Mouse (Mus musculus) heart, postnatal 0 days (tissue): ENCODE measurements at regions not wholly inside any gene's neighbourhood (a gene's known extent, or its start where the extent isn't known, plus 50 kb on each side); places are given as distances from the start of the nearest gene placed in this dataset.

Experiments
- ATAC-seq: fragments of 200-750 bp; cut with Nextera tagmentation; 2 replicates; pipeline ENCODE4 v1.8.0; 2017; ENCODE audit warnings: low read depth, moderate number of reproducible peaks, moderate library complexity; ENCODE audit not compliant: insufficient read depth
- DNase-seq: peaks from one replicate; pipeline ENCODE4 v3.0.0-alpha.2; 2016; ENCODE audit warnings: low spot score
- H3K27ac ChIP-seq: fragments of 300-500 bp; sonication (generic); 2 replicates; pipeline ENCODE4 v1.5.1; 2014; ENCODE audit warnings: low read depth, mild to moderate bottlenecking
- H3K27me3 ChIP-seq: fragments of 300-500 bp; sonication (generic); 2 replicates; pipeline ENCODE4 v1.6.1; 2014; ENCODE audit warnings: low read length, mixed read lengths; ENCODE audit not compliant: control insufficient read depth, insufficient read depth
- H3K36me3 ChIP-seq: fragments of 300-500 bp; sonication (generic); replicated peaks from 2 replicates; pipeline ENCODE4 v1.6.1; 2014; ENCODE audit warnings: low read length, mixed read lengths; ENCODE audit not compliant: control insufficient read depth, insufficient read depth
- H3K4me1 ChIP-seq: fragments of 300-500 bp; sonication (generic); 2 replicates; pipeline ENCODE4 v1.6.1; 2014; ENCODE audit warnings: antibody characterized with exemption; ENCODE audit not compliant: control insufficient read depth, insufficient read depth
- H3K4me2 ChIP-seq: fragments of 300-500 bp; sonication (generic); 2 replicates; pipeline ENCODE4 v1.6.1; 2014; ENCODE audit warnings: low read depth, mild to moderate bottlenecking, low read length, moderate library complexity
- H3K4me3 ChIP-seq: fragments of 300-500 bp; sonication (generic); 2 replicates; pipeline ENCODE4 v1.5.1; 2014; ENCODE audit warnings: low read depth, low read length
- H3K9ac ChIP-seq: fragments of 300-500 bp; sonication (generic); replicated peaks from 2 replicates; pipeline ENCODE4 v1.6.1; 2014; ENCODE audit warnings: low read depth, low read length, mixed read lengths
- H3K9me3 ChIP-seq: fragments of 300-500 bp; sonication (generic); replicated peaks from 2 replicates; pipeline ENCODE4 v1.6.1; 2016; ENCODE audit warnings: low read length; ENCODE audit not compliant: control insufficient read depth
- CTCF ChIP-seq: IDR thresholded peaks from 2 replicates; pipeline ENCODE4 v1.5.1; 2016; ENCODE audit warnings: antibody characterized with exemption, control low read depth, low read depth
- EP300 ChIP-seq: IDR thresholded peaks from 2 replicates; pipeline ENCODE4 v1.6.1; 2016; ENCODE audit warnings: antibody characterized with exemption, low read depth
- WGBS: fragments of 180-500 bp; shearing (Covaris S2); extraction: QIAGEN DNeasy Blood & Tissue Kit; methylation state at CpG from one replicate; pipeline ENCODE4 v1.1.7; 2014; 5-methylcytosine and 5-hydroxymethylcytosine counted together

DNA sequence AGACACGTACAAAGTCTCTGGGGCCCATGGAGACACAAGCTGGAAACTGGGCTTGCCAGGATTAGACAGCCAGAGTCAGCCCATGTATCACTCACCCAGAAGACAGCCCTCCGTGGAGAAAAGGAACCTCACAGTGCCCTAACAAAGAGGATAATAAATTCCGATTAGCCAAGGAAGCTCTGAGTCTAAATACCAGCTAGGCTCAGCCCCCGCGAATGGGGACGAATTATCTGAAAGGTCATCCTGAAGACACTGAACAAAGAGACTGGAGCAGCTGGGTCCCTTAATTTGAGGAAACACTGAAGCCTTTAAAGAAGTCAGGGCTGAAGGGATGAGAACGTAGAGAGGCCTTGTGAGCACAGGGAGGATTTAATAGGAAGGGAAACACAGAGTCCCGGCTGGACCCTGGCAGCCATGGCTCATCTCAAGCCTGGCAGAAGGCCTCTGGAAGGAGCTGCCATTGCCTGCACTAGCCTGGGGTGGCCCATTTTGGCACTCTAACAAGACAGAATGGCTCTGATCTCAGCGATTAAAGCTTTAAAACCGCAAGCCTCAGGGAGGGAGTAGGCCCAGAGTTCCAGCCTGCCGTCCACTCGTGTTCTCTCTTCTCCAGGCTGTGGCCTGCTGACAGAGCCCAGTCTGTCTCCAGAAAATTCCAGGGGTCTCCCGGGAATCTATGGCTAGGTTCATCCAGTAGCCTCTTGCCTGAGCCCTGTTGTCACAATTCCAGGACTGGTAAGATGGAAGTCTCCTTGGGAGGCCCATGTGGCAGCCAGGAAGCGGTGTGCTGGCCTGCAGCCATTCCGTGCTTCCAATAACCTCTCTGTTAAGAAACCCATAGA is 343.0 kb upstream of the Zfp462 start:
- no peak for TF ChIP-seq EP300
- TF ChIP-seq CTCF = no peak
- ATAC-seq (no peak), DNase-seq (no peak)
- Histone ChIP-seq H3K4me3 (no peak overlapping the region), H3K27me3 (no peaks in the 10 kb centered on the region), H3K4me1 (no peaks in the 10 kb centered on the region), H3K36me3 (no peaks in the 10 kb centered on the region), H3K27ac (no peak overlapping the region), H3K9ac (no peak overlapping the region), H3K9me3 (no peaks in the 10 kb centered on the region), H3K4me2 (no peak overlapping the region)
- WGBS = 69% methylated on average over 15 of the region's 15 CpGs

GRCm38 (mm10) chr4:54602513-54603205 is 342.2 kb upstream of the Zfp462 start:
- H3K9me3 ChIP-seq = no peaks in the 10 kb centered on the region
- H3K27me3 ChIP-seq = no peaks in the 10 kb centered on the region
- WGBS = 75% methylated on average over 6 of the region's 6 CpGs
- TF ChIP-seq CTCF (no peak), EP300 (no peak)
- H3K9ac ChIP-seq = no peak overlapping the region
- no peak overlapping the region for H3K4me2 ChIP-seq
- H3K36me3 ChIP-seq = no peaks in the 10 kb centered on the region
- ATAC-seq (no peak), DNase-seq (no peak)
- H3K27ac ChIP-seq = no peak overlapping the region
- H3K4me3 ChIP-seq = no peak overlapping the region
- H3K4me1 ChIP-seq = no peaks in the 10 kb centered on the region

DNA sequence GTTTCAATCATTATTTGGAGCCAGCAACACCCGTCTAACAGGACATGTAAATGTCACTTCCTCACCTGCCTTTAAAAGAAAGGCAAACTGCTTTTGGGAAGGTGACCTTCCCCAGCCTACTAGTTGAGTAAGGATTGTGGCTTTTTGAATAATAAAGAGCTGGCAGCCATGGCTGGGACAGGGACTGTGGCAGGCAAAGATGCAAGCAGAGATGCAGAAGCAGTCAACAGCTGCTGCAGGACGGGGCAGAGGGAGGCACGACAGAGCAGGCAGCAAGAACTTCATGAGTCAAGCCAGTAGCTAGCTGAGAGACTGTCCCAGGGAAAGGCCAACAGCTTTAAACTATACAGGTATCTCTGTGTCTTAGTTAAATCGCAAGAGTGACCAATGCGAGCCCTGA is 334.7 kb upstream of the Zfp462 start:
- DNase-seq (no peak), ATAC-seq (no peak)
- H3K27me3 ChIP-seq = no peaks in the 10 kb centered on the region
- 0 out of 2 replicates have a peak, but pooled peaks cover 5% of the 10 kb centered on the region for H3K9me3 ChIP-seq
- 59% methylated on average over 5 of the region's 5 CpGs for WGBS
- no peak overlapping the region for H3K27ac ChIP-seq
- no peaks in the 10 kb centered on the region for H3K4me1 ChIP-seq
- H3K36me3 ChIP-seq = no peaks in the 10 kb centered on the region
- no peak overlapping the region for H3K4me2 ChIP-seq
- H3K9ac ChIP-seq = no peak overlapping the region
- TF ChIP-seq CTCF (no peak), EP300 (no peak)
- H3K4me3 ChIP-seq = no peak overlapping the region

DNA sequence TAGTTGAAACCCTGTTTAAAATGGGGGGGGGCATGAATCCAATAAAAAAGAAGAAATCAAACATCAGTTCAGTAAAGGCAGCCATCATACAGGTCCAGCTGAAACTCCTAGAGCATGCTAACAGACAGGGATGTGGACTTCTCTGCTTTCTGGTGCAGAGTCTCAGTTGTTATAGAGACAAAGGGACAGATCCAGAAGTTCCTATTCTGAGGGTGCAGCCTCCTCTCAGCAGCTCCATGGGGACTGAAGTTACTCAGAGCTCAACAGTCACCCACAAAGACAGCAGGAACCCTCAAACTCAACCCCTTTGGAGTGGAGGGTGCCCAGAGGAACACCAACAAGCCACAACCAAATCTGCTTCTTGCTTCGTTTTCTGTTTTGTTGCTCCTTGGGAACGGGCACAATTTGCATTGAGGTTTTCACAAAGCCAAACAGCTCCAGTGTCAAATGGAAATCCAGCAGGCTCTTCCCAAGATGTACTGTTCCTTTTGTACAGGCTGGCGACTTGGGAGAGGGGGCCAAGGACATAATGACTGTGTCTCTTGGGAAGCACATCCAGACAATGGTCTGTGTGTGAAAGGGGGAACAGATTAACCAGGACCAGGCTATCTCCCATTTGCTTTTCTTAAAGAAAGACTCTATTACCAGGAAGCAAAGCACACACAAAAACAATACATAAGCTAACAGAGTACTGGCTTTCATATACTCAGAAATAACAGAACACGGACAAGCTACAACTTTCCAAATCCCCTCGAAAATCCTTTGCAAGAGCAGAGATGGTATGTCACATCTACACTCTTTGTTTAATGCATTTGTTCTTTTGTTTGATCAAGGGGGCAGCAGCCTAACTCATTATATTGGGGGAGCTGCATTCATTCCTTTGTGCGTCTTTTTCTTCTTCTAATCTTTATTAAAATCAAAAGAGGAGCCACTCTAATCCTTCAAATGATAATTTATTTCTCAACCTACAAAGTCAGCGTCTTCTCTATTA is 332.6 kb upstream of the Zfp462 start:
- Histone ChIP-seq H3K36me3 (no peaks in the 10 kb centered on the region), H3K9ac (no peak overlapping the region), H3K4me3 (no peak overlapping the region), H3K4me2 (no peak overlapping the region), H3K9me3 (0 out of 2 replicates have a peak, but pooled peaks cover 5% of the 10 kb centered on the region), H3K27ac (no peak overlapping the region), H3K4me1 (no peaks in the 10 kb centered on the region), H3K27me3 (no peaks in the 10 kb centered on the region)
- TF ChIP-seq CTCF = no peak
- TF ChIP-seq EP300 = no peak
- WGBS = 80% methylated on average over 7 of the region's 7 CpGs
- ATAC-seq (no peak), DNase-seq (no peak)

- TF ChIP-seq EP300 (no peak), CTCF (no peak)
- H3K4me3 ChIP-seq = no peak overlapping the region
- no peak overlapping the region for H3K27ac ChIP-seq
- H3K9ac ChIP-seq = no peak overlapping the region
- H3K36me3 ChIP-seq = no peaks in the 10 kb centered on the region
- DNase-seq (no peak), ATAC-seq (no peak)
- no peaks in the 10 kb centered on the region for H3K4me1 ChIP-seq
- no peak overlapping the region for H3K4me2 ChIP-seq
- no peaks in the 10 kb centered on the region for H3K27me3 ChIP-seq
- 70% methylated on average over 3 of the region's 3 CpGs for WGBS
- 0 out of 2 replicates have a peak, but pooled peaks cover 5% of the 10 kb centered on the region for H3K9me3 ChIP-seq
Measured at GRCm38 (mm10) chr4:54613076-54613475, 331.8 kb upstream of the Zfp462 start.
